Mouse (Mus musculus) left cerebral cortex, adult 8-10 months (tissue): ENCODE data around the gene Mgl2. TPM values are rescaled to one million over a fixed set of nuclear protein-coding genes. Genes with fewer than 3 reads are reported as not detected.
"Not testable (repeated sequence)": the region's sequence is repeated elsewhere in the genome, so short reads cannot be mapped to it uniquely, and the experiment has no call there.

Source experiments
- DNase-seq, 2 experiments: peaks; one replicate each; pipeline ENCODE4 v3.0.0; 2022; ENCODE audit warnings: low spot score in 2 of 2
- total RNA-seq, 4 experiments: library from RNA; stranded (reverse); gene quantifications; 2 replicates each; pipeline ENCODE4 v1.2.4; 2022

Gene Mgl2
- 1 to 10 TPM in 1 of 4 experiments, under 1 TPM in 3; 0.57 to 1.1 (median 0.76) TPM for total RNA-seq

DNA sequence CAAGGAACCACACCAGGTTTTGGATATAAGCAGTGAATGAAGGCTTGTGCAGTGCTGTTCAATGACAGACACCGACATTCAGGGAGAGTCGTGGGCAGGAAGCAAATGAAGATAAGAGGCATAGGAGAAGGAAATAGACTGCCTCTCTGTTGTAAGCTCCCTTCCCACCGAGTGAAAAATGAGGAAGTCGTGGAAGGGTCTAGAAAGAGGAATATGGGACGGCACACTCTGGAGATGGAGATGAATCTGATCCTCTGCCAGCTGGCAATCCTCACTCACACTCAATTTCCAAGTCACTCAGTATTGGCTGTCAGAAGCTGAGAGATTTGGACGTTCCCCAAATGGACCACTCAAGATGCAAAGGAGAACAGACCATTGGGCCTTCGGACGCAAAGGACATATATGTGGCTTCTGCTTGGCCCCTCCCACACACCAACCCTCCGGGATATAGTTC, at the start of gene Mgl2:
Mgl2 (plus strand) TSS at position 404 of the 454 bp plus-strand sequence.
- no peak for DNase-seq

GRCm38 (mm10) chr11:70080803-70081590, 49.1 kb upstream of the Mgl2 start:
- no peak for DNase-seq

GRCm38 (mm10) chr11:70084563-70084962, 45.6 kb upstream of the Mgl2 start:
- no peak for DNase-seq

- DNase-seq, result no peak
These were observed 37.9 kb upstream of the Mgl2 start, which contains the start of gene Asgr2 for GRCm38 (mm10) chr11:70091986-70092783. TSS of gene Asgr2 (plus strand) at chr11:70092644.

GRCm38 (mm10) chr11:70097396-70097795, 32.7 kb upstream of the Mgl2 start:
- DNase-seq, result no peak

DNA sequence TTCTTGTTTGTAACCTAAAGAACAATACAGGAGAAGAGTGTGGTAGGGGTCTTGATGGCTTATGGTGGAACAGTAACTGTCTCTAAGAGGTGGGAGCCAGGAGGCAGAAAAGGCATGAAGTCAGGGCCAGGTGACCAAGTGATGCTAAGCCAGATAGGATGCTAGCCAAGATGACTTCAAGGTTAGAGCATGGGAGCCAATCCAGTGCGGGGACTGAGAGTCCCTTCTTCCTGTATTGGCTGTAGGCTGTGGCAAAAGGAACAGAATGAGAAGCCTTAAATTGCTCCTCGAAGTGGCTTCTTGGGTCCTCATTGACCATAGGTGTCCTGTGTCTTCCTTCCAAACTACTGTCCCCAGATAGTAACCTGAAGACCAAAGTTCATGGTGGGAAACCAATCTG, 31.0 kb upstream of the Mgl2 start:
- DNase-seq, result no peak

- no peak for DNase-seq
These were observed 30.3 kb upstream of the Mgl2 start for GRCm38 (mm10) chr11:70099809-70100208.

DNA sequence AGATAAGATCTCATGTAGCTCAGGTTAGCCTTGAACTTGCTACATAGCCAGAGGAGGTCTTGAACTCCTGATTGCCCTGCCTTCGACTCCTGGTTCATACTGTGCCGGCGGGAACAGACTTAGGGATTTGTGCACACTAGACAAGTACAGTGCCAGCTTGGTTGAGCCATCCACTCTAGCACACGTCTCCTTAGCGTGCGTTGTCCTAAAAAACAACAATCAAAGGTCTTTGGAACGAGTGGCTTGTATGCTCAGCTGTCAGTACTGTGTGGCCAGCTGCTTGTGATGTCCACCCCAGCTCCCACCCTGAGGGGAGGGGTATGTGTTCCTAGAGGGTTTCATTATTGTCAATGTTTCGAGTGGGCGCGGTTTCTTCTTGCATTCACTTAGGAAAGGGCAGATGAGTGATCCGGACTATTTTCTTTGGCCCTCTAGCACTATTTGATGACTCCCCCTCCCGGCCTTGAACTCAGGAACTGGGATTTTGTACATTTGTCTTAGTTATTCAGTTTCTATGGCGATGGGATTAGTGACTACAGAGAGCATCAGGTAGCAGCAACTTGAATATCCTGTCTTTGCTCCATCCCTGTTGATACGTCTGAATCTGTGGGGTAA, 26.3 kb upstream of the Mgl2 start:
- no peak for DNase-seq

GRCm38 (mm10) chr11:70107085-70107484, 23.0 kb upstream of the Mgl2 start:
- no peak for DNase-seq

- DNase-seq, result no peak
These were observed 20.0 kb upstream of the Mgl2 start for GRCm38 (mm10) chr11:70110146-70110545.

GRCm38 (mm10) chr11:70114562-70114961, 15.6 kb upstream of the Mgl2 start:
- DNase-seq, result no peak

DNA sequence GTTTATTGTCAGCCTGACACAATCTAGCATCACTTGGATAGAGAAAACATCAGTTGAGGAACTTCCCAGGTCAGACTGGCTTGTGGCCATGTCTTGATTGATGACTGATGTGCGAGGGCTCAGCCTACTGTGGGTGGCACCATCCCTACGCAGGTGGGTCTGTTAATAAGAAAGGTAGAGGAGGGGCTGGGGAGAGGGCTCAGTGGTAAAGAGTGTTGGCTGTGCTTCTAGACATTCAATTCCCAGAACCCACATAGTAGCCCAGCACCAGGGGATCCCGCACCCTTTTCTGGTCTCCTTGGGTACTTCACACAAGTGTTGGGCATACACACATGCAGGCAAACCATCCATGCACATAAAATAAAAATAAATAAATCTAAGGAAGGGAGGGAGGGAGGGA, 14.2 kb upstream of the Mgl2 start:
- DNase-seq, result no peak

DNA sequence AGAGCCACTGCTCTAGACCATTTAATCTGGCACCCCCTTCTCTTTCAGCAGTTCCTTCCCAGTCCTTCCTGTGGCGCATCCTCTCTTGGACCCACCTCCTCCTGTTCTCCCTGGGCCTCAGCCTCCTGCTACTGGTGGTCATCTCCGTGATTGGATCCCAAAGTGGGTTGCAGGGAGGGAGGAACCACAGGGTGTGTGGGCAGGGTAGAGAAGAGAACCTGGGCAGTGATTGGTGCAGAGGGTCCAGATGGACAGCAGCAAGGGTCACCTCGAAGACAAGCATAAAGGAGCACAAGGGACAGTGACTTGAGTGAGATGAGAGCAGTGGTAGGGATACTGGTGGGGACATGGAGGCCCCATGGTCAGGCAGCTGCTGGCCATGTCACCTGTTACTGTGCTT, 4.9 kb downstream of the Mgl2 start:
- not testable (repeated sequence) for DNase-seq

DNA sequence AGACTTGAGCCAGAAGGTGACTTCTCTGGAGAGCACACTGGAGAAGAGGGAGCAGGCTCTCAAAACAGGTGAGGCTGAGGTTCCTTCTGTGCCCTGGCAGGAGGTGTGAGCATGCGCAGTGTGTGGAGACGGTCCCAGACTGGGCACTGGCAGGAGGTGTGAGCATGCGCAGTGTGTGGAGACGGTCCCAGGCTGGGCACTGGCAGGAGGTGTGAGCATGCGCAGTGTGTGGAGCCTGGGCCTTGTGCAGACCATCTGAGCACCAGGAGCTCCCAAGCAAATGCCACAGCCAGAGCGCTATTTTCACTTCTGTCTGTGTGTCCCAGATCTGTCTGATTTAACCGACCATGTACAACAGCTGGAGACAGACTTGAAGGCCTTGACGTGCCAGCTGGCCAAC, 5.8 kb downstream of the Mgl2 start:
- not testable (repeated sequence) for DNase-seq

DNA sequence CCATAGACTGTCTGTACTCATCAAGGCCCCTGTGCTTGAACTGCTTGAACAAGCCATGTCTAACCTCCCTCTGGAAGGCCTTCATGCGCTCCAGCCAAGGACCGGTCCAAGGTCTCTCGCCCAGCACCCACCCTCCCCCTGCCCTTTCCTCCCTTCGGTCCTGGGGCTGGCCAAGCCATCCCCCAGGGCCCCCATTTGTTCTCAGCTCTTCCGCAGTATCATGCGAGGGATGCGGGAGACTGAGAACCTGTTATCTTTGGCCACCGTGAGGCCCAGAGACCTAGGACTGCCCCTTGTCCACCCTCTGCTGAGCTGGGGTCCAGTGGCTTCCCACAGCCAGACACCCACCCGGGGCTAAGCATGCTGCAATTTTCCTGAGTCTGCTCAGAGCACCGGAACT, 9.0 kb downstream of the Mgl2 start:
- no peak for DNase-seq

- no peak for DNase-seq
These were observed 20.9 kb downstream of the Mgl2 start for GRCm38 (mm10) chr11:70151072-70151471.

- DNase-seq, result not testable (repeated sequence)
These were observed 25.8 kb downstream of the Mgl2 start, which contains the start of gene Clec10a for GRCm38 (mm10) chr11:70155897-70156296. TSS of gene Clec10a (plus strand) at chr11:70156197.

DNA sequence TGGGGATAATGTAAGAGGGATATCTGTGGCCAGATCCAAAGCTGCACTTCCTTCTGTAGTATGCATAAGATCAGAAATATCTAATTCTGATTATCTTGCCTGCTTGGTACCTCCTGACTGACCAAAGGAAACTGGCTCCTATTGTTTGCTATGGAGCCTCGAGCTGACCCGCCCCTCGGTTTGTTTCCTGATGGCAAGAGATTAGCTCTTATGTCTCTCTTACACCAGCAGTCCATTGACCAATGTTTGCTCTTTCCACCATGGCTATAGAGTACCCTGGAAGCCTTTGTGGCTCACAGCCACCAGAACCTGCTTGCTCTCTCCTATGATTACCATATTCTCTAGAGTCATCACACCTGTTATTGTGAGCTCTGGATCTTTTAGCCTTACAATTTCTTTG, 32.2 kb downstream of the Mgl2 start:
- no peak for DNase-seq

GRCm38 (mm10) chr11:70165972-70166921, 36.1 kb downstream of the Mgl2 start:
- no peak for DNase-seq

GRCm38 (mm10) chr11:70168136-70168535, 38.0 kb downstream of the Mgl2 start:
- DNase-seq, result no peak

DNA sequence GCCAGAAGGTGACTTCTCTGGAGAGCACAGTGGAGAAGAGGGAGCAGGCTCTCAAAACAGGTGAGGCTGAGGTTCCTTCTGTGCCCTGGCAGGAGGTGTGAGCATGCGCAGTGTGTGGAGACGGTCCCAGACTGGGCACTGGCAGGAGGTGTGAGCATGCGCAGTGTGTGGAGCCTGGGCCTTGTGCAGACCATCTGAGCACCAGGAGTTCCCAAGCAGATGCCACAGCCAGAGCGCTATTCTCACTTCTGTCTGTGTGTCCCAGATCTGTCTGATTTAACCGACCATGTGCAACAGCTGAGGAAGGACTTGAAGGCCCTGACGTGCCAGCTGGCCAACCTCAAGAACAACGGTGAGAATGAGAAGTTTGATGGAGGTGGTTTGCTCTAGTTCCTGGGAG, 39.3 kb downstream of the Mgl2 start:
- peak in 1 of 2 experiments; percentile 18 for DNase-seq
